Mouse (Mus musculus) small intestine, adult 2 months (tissue): ENCODE measurements around the gene Cdr2l. TPM values are rescaled to one million over a fixed set of nuclear protein-coding genes. Genes with fewer than 3 reads are reported as not detected.

Experiments
- H3K27ac ChIP-seq: fragments of 200-500 bp; 2 replicates; pipeline ENCODE4 v1.5.1; 2012; ENCODE audit warnings: low read depth, low read length, control low read depth, inconsistent platforms; ENCODE audit not compliant: insufficient read depth
- H3K27me3 ChIP-seq: fragments of 200-500 bp; 2 replicates; pipeline ENCODE4 v1.6.1; 2012; ENCODE audit warnings: mild to moderate bottlenecking, moderate library complexity, low read length, inconsistent platforms; ENCODE audit not compliant: control insufficient read depth, insufficient read depth
- H3K36me3 ChIP-seq: fragments of 200-500 bp; 2 replicates; pipeline ENCODE4 v1.6.1; 2012; ENCODE audit warnings: mild to moderate bottlenecking, low read length, control low read depth, inconsistent platforms; ENCODE audit not compliant: control insufficient read depth, insufficient read depth
- H3K4me1 ChIP-seq: fragments of 200-500 bp; 2 replicates; pipeline ENCODE4 v1.6.1; 2012; ENCODE audit warnings: low read length, inconsistent platforms, mixed read lengths; ENCODE audit not compliant: control insufficient read depth, insufficient read depth, insufficient read length
- H3K4me3 ChIP-seq: fragments of 200-500 bp; 2 replicates; pipeline ENCODE4 v1.5.1; 2012; ENCODE audit warnings: low read depth, mild to moderate bottlenecking, control low read depth, inconsistent platforms, low read length, moderate library complexity
- CTCF ChIP-seq: fragments of 200-500 bp; IDR thresholded peaks from 2 replicates; pipeline ENCODE4 v1.5.1; 2012; ENCODE audit warnings: low read depth, mild to moderate bottlenecking, control low read depth, inconsistent platforms, low read length, moderate library complexity, mixed read lengths; ENCODE audit not compliant: insufficient replicate concordance, insufficient read length; ENCODE audit errors: extremely low read depth
- POLR2A ChIP-seq: fragments of 200-500 bp; IDR thresholded peaks from 2 replicates; pipeline ENCODE4 v1.6.1; 2012; ENCODE audit warnings: low read depth, mild to moderate bottlenecking, control low read depth, inconsistent platforms, low read length, moderate library complexity
- WGBS: fragments of 180-500 bp; shearing (Covaris S2); methylation state at CpG from one replicate; pipeline ENCODE4 v1.1.7; 2018; 5-methylcytosine and 5-hydroxymethylcytosine counted together
- polyA plus RNA-seq: library from polyadenylated mRNA; depleted of rRNA; stranded (reverse); fragments of >200 nt; gene quantifications from 2 replicates; pipeline ENCODE4 v1.2.3, GENCODE M21; 2012

Cdr2l gene
- polyA plus RNA-seq, 1 experiment: 4.2 TPM

DNA sequence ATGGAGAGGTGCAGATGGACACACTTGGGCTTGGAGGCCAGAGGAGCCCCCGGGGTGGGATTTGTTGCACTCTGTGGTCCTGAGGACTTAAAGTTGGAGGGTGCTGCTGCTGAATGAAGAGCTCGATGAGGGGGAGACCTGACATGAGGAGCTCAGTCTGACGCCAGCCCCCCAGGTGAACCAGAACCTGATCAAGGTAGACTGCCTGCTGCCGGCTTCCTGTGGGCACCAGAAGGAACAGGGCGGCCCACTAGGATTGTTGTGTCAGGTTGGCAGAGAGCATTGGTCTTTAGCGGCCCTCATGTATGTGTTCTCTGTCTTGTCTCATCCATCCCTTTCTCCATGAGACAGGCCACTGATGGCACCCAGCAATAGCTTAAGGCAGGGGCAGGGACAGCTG lies 24.0 kb downstream of the Cdr2l start:
- Histone ChIP-seq H3K4me3 (no peak overlapping the region), H3K27ac (no peak overlapping the region), H3K27me3 (no peaks in the 10 kb centered on the region), H3K4me1 (peaks cover 3% of the 10 kb centered on the region; the same call in 1 of the 2 replicates), H3K36me3 (peaks cover 15% of the 10 kb centered on the region; the same call in 1 of the 2 replicates)
- 96% methylated on average over 6 of the region's 6 CpGs for WGBS
- TF ChIP-seq CTCF (no peak), POLR2A (no peak)

DNA sequence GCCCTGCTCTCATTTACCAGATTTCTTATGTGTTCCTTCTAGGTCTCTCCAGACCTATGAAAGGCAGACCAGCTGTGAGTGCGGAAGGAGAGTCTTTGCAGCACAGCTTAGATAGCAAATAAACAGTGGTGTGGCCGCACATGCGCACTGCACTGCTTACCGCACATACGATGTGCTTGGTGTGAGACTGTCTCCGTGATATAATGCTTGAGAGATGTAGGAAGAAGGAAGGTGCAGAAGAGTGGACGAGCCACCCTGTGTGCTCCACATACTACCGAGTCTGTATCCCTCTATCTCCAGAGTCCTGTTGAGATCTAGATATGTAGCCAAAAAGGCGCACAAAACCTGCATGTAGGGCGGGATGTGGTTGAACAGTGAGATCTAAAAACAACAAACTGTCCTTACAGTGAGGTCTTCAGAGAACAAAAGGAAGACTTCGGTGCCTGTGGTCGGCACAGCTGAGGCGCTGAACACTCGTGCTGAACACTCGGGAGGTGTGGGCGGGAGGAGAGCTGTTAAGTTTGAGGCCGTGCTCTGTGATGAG lies 25.2 kb downstream of the Cdr2l start:
- Histone ChIP-seq H3K4me1 (peaks cover 3% of the 10 kb centered on the region; the same call in 1 of the 2 replicates), H3K27ac (peak overlapping the region; percentile 41; the same call in 1 of the 2 replicates), H3K36me3 (peaks cover 18% of the 10 kb centered on the region; the same call in 1 of the 2 replicates), H3K27me3 (no peaks in the 10 kb centered on the region), H3K4me3 (no peak overlapping the region)
- 84% methylated on average over 17 of the region's 17 CpGs for WGBS
- TF ChIP-seq CTCF: no peak
- no peak for TF ChIP-seq POLR2A

DNA sequence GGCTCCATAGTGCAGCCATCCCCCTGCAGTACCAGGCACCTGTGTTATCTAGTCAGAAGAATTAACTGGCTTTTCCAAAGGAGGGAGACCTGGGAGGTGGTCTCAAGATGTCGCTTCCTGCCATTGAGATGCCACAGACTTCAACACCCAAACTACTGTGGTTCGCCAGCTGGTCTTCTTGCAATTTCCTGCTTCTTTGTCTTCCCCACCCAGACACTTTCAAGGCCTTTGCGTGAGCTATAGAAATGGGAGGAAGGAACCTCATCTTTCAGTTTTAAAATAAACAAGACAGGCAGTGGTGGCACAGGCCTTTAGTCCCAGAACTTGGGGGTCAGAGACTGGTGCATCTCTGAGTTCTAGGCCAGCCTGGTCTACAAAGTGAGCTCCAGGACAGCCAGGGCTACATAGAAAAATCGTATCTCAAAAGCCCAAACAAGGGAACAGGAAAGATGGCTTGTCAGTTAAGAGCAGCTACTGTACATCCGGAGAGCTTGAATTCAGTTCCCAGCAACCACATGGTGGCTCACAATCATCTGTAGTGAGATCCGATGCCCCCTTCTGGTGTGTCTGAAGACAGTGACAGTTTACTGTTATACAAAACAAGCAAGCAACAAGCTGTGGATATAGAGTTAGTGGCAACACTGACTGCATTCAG lies 26.7 kb downstream of the Cdr2l start:
- Histone ChIP-seq H3K4me3 (no peak overlapping the region), H3K27ac (peak overlapping the region; percentile 60), H3K36me3 (peaks cover 18% of the 10 kb centered on the region; the same call in 1 of the 2 replicates), H3K4me1 (peaks cover 3% of the 10 kb centered on the region; the same call in 1 of the 2 replicates), H3K27me3 (no peaks in the 10 kb centered on the region)
- no peak for TF ChIP-seq CTCF
- no peak for TF ChIP-seq POLR2A
- WGBS: 79% methylated on average over 6 of the region's 6 CpGs

DNA sequence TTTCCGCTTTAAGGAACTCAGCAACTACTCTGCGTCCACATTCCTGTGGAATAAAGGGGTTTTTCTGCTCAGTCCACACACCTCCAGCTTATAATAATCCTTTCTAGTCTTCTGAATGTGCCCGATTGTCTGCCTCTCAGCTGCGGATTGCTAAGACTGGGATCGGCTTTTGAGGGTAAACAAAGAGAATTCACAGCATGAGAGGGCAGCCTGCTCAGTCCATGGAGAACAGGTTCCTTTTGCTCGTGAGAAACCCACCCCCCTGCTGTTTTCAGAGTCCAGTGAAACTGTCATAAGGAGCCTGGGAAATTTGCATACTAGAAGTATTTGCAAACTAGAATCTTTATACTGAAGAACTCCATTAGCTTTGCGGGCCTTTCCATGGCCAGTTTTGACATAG lies 27.8 kb downstream of the Cdr2l start:
- H3K36me3 ChIP-seq: peaks cover 18% of the 10 kb centered on the region; the same call in 1 of the 2 replicates
- peaks cover 2% of the 10 kb centered on the region; the same call in 1 of the 2 replicates for H3K4me1 ChIP-seq
- no peak for TF ChIP-seq POLR2A
- no peak for TF ChIP-seq CTCF
- no peak overlapping the region for H3K4me3 ChIP-seq
- no peak overlapping the region for H3K27ac ChIP-seq
- no peaks in the 10 kb centered on the region for H3K27me3 ChIP-seq
- 89% methylated on average over 7 of the region's 7 CpGs for WGBS

DNA sequence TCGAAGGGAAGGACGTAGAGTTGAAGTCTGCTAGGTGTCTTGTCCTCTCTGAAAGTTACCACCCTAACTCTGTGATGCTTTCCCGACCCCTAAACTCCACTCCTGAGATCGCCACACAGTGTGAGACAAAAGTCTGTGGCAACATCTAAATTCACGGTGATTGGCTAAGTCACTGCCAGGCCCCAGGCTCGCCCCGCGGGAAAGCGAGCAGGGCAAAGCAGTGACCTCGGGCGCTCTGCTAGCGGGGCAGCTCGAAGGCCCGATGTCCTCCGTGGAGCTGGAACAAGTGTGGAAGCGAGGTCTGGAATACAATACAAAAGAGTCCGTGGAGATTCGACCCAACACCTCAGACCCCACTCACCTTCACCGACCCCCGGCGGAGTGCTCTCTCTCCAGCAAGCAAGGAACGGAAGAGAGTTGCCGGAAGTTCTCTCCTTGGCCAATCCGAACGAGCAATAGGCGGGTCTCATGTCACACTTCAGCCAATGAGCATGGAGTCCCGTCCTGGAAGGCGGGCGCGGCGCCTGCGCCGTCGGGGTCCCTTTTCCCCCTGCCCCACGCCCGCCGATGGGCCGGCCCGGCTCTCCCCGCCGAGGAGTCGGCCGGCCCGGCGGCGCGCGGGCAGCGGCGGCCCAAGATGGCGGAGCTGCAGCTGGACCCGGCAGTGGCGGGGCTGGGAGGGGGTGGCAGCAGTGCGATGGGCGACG lies 38.0 kb downstream of the Cdr2l start, which contains the start of the genes Atp5h and Kctd2:
TSS of gene Atp5h (minus strand) at position 432 of the 707 bp plus-strand sequence.
TSS of gene Kctd2 (plus strand) at position 598 of the 707 bp plus-strand sequence.
- peak within 1 kb of the TSS; percentile 94 for H3K27ac ChIP-seq
- H3K36me3 ChIP-seq: peaks cover 35% of the 10 kb centered on the region
- H3K27me3 ChIP-seq: no peaks in the 10 kb centered on the region
- H3K4me3 ChIP-seq: peak within 1 kb of the TSS; percentile 94
- TF ChIP-seq CTCF: no peak
- TF ChIP-seq POLR2A: peak; percentile 86
- peaks cover 17% of the 10 kb centered on the region; the same call in 1 of the 2 replicates for H3K4me1 ChIP-seq
- WGBS: 1% methylated on average over 51 of the region's 56 CpGs

DNA sequence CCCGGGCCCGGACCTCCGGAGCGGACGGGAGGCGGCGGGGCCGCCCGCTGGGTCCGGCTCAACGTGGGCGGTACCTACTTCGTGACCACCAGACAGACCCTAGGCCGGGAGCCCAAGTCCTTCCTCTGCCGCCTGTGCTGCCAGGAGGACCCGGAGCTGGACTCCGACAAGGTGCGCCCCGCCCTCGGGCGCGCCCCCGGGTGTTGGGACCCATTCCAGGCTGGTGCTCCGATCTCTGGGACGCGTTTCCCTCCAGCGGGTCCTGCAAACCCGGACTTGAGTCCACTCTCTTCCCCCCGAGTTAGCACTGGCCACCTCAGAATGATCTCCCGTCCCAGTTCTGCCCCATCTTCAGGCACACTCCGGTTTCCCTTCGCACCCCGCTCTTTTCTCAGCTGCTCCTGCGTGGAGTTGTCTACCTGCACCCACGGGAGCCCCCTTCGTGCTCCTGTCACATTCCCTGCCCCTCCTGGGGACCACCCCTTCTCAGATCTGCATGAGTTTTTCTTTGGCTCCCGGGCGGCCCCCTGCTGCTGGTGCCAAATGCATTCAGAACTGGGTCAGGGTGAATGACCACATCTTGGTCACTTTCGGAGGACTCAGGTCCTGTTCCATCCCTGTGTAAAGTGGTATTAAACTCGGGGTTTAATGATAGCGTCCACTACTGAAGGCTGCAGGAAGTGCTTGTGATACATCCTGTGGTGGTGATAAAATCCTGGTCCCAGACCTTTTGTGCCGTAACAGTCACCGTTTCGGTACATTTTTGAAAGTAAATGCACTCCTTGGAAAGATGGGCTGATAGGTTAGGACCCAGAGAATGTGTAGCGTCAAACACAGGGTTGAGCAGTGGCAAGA lies 38.8 kb downstream of the Cdr2l start:
- Histone ChIP-seq H3K4me3 (peak overlapping the region; percentile 94), H3K36me3 (peaks cover 33% of the 10 kb centered on the region)
- under 1% methylated on average over 44 of the region's 45 CpGs for WGBS

More for the DNA sequence above, 38.8 kb downstream of the Cdr2l start:
- Histone ChIP-seq H3K27ac (peak overlapping the region; percentile 94), H3K4me1 (peaks cover 17% of the 10 kb centered on the region; the same call in 1 of the 2 replicates), H3K27me3 (no peaks in the 10 kb centered on the region)
- no peak for TF ChIP-seq POLR2A
- peak; percentile 23; the same call in 1 of the 2 replicates for TF ChIP-seq CTCF
